Mouse (Mus musculus) layer of hippocampus, adult 6 months (tissue): ENCODE measurements around the gene Tmx1. TPM values are rescaled to one million over a fixed set of nuclear protein-coding genes. Genes with fewer than 3 reads are reported as not detected.

Source experiments
- long read RNA-seq, 2 experiments: library from polyadenylated mRNA; unstranded; transcript quantifications; one replicate each; pipeline ENCODE4 v2.0.0; 2019 to 2020
- polyA plus RNA-seq: library from polyadenylated mRNA; unstranded; fragments of <200 nt; fragmentation: Nextera tagmentation; gene quantifications from 2 replicates; pipeline ENCODE4 v1.2.3, GENCODE M21; 2021

The Tmx1 gene
- 23.5 and 32.7 TPM in 2 replicates for polyA plus RNA-seq
- long read RNA-seq, experiment 1, transcript Tmx1-201 (8 exons, 2,795 nt) = major isoform, 49 of 58 reads
- long read RNA-seq, experiment 1, partial matches to known transcripts = 8 of 58 reads
- long read RNA-seq, experiment 1, other reads (novel, unspliced or antisense) = 1 of 58 reads
- long read RNA-seq, experiment 2, transcript Tmx1-201 (8 exons, 2,795 nt) = major isoform, 366 of 379 reads
- long read RNA-seq, experiment 2, partial matches to known transcripts = 4 of 379 reads
- long read RNA-seq, experiment 2, other reads (novel, unspliced or antisense) = 9 of 379 reads

GRCm38 (mm10) chr12:70452726-70453645 is at the start of gene Tmx1:
Tmx1 (plus strand) TSS chr12:70453095.

Other genes with a start within 250 kb of the Tmx1 start
- 3.6 and 5.6 TPM in 2 replicates for gene Pygl, start 221.6 kb upstream of the Tmx1 start, polyA plus RNA-seq
- 44.4 and 52.7 TPM in 2 replicates for gene Trim9, start 105.5 kb upstream of the Tmx1 start, polyA plus RNA-seq